Mouse (Mus musculus): ENCODE measurements around the gene Notch3. TPM values are rescaled to one million over a fixed set of nuclear protein-coding genes. Genes with fewer than 3 reads are reported as not detected.
A peak's percentile ranks its signal among the peaks of the same experiment; 100 is the strongest.

The Notch3 gene
- total and polyA plus RNA-seq, 3 experiments = 0.08 to 0.50 TPM; not detected in 1

DNA sequence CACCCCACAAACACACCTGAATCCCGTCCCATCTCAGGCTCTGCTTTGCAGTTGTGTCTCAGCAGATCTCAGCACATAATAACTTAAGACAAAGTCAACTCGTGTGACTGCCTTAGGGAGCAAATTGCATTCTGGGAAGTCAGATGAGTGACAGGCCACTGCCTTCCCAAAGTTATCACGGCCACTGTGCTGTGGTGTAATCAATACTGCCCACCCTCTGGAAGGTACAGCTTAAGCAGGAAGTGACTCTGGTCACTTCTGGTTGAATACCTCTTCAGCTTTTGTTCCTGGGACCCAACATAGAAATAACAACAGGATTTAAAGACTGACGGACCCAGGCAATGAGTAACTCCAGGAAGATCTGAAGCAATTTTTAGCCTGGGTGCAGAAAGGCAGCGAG, 58.8 kb downstream of the Notch3 start:
- no peak overlapping the region for H3K4me3 ChIP-seq (ENCODE audit: control insufficient read depth in 1 of 2, insufficient read depth in 1 of 2, low read depth in 2 of 2, low read length in 2 of 2)

DNA sequence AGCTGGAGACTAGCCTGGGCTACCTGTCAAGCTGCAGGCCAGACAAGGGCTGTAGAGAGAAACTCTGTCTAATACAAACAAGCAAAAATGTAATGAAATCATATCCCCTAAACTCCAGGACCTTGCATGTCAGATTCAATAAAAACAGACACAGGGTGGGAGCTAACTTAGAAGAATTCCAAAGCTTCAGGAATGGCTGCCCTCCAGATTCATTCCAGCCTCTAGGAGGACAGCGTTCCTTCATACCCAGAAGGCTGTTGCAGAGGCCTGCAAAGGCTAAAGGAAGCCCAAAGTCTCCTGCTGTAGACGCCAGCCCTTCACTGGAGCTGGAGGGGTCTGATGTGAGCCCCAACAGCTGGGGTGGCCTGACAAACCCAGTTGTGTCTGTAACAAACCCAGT, 60.3 kb downstream of the Notch3 start:
- Histone ChIP-seq H3K27me3 (ENCODE audit: control insufficient read depth in 1 of 2, insufficient read depth in 2 of 2, low read length in 2 of 2) (no peaks in the 10 kb centered on the region), H3K36me3 (ENCODE audit: control insufficient read depth in 1 of 2, insufficient read depth in 2 of 2, low read length in 2 of 2) (peaks cover 0 to 36% of the 10 kb centered on the region in 2 experiments; a peak in 2 of 4 replicates), H3K79me2 (ENCODE audit: control insufficient read depth, insufficient read depth, low read length, poor library complexity) (no peaks in the 10 kb centered on the region), H3K9me3 (replicated peaks; ENCODE audit: insufficient read depth, low read length) (no peaks in the 10 kb centered on the region), H3K4me1 (ENCODE audit: control insufficient read depth in 1 of 2, insufficient read depth in 2 of 2, low read length in 2 of 2) (peaks cover 8 to 42% of the 10 kb centered on the region in 2 experiments; a peak in 3 of 4 replicates), H3K27ac (ENCODE audit: control insufficient read depth, low read depth, low read length) (no peak overlapping the region), H3K9ac (ENCODE audit: control insufficient read depth, low read depth, low read length, poor library complexity, severe bottlenecking) (no peak overlapping the region), H3K4me3 (ENCODE audit: control insufficient read depth in 1 of 2, insufficient read depth in 1 of 2, low read depth in 2 of 2, low read length in 2 of 2) (no peak overlapping the region)
- TF ChIP-seq ZMIZ1 (IDR thresholded peaks at IDR 0.05; ENCODE audit: low read depth, low read length) = no peak
- TF ChIP-seq RAD21 (IDR thresholded peaks at IDR 0.05; ENCODE audit: low read depth, low read length) = no peak
- TF ChIP-seq BHLHE40 (IDR thresholded peaks at IDR 0.05; ENCODE audit: borderline replicate concordance, low read depth, low read length) = no peak
- DNase-seq (ENCODE audit: low read depth, low spot score) = no peak

More for the DNA sequence above, 58.8 kb downstream of the Notch3 start:
- Histone ChIP-seq H3K27me3 (ENCODE audit: control insufficient read depth in 1 of 2, insufficient read depth in 2 of 2, low read length in 2 of 2) (no peaks in the 10 kb centered on the region), H3K36me3 (ENCODE audit: control insufficient read depth in 1 of 2, insufficient read depth in 2 of 2, low read length in 2 of 2) (peaks cover 0 to 41% of the 10 kb centered on the region in 2 experiments; a peak in 2 of 4 replicates), H3K27ac (ENCODE audit: control insufficient read depth, low read depth, low read length) (peak overlapping the region; percentile 95), H3K79me2 (ENCODE audit: control insufficient read depth, insufficient read depth, low read length, poor library complexity) (peaks cover 1% of the 10 kb centered on the region; the same call in 1 of the 2 replicates), H3K9me3 (replicated peaks; ENCODE audit: insufficient read depth, low read length) (no peaks in the 10 kb centered on the region), H3K9ac (ENCODE audit: control insufficient read depth, low read depth, low read length, poor library complexity, severe bottlenecking) (peak overlapping the region; percentile 48), H3K4me1 (ENCODE audit: control insufficient read depth in 1 of 2, insufficient read depth in 2 of 2, low read length in 2 of 2) (peaks cover 8 to 46% of the 10 kb centered on the region in 2 experiments; a peak in 3 of 4 replicates)
- TF ChIP-seq POLR2AphosphoS2 (IDR thresholded peaks at IDR 0.05; ENCODE audit: low read length) (no peak), KAT2A (conservative IDR thresholded peaks at IDR 0.05; ENCODE audit: low read depth, low read length) (no peak), EP300 (IDR thresholded peaks at IDR 0.05; ENCODE audit: low read depth in 1 of 2, low read length in 2 of 2) (no peak), ZNF384 (IDR thresholded peaks at IDR 0.05; ENCODE audit: low read depth, low read length) (no peak), RAD21 (IDR thresholded peaks at IDR 0.05; ENCODE audit: low read depth, low read length) (no peak), CHD2 (IDR thresholded peaks at IDR 0.05; ENCODE audit: low read length) (no peak)
- peak; percentile 44 for DNase-seq (ENCODE audit: low read depth, low spot score)

DNA sequence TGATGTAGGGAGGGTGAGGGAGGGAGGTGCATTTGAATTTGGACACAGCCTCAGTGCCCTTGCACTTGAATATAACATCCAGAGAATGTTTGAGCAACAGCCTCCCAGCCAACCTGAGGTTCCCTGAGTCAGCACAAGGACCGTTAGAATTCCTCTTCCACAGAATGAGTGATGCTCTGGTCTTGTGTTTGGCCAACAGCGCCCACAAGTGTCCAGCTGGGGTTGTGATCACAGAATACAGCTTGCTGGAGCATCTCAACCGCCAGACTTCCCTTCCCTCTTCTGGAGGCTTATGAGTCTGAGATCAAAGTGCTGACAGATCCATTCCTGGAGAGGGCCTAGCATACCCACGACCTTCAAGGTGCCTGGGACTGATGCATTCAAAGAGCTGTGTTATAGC, 63.6 kb downstream of the Notch3 start:
- Histone ChIP-seq H3K4me3 (ENCODE audit: control insufficient read depth in 1 of 2, insufficient read depth in 1 of 2, low read depth in 2 of 2, low read length in 2 of 2) (no peak overlapping the region), H3K27me3 (ENCODE audit: control insufficient read depth in 1 of 2, insufficient read depth in 2 of 2, low read length in 2 of 2) (no peaks in the 10 kb centered on the region), H3K36me3 (ENCODE audit: control insufficient read depth in 1 of 2, insufficient read depth in 2 of 2, low read length in 2 of 2) (peaks cover 0 to 8% of the 10 kb centered on the region in 2 experiments; a peak in 2 of 4 replicates), H3K9ac (ENCODE audit: control insufficient read depth, low read depth, low read length, poor library complexity, severe bottlenecking) (no peak overlapping the region), H3K4me1 (ENCODE audit: control insufficient read depth in 1 of 2, insufficient read depth in 2 of 2, low read length in 2 of 2) (peaks cover 2 to 9% of the 10 kb centered on the region in 2 experiments; a peak in 3 of 4 replicates), H3K9me3 (replicated peaks; ENCODE audit: insufficient read depth, low read length) (no peaks in the 10 kb centered on the region), H3K27ac (ENCODE audit: control insufficient read depth, low read depth, low read length) (no peak overlapping the region), H3K79me2 (ENCODE audit: control insufficient read depth, insufficient read depth, low read length, poor library complexity) (no peaks in the 10 kb centered on the region)
- DNase-seq (ENCODE audit: low read depth, low spot score) = no peak
- TF ChIP-seq RCOR1 (IDR thresholded peaks at IDR 0.05; ENCODE audit: low read depth, low read length) (no peak), ZKSCAN1 (IDR thresholded peaks at IDR 0.05; ENCODE audit: low read depth, low read length) (no peak), USF1 (IDR thresholded peaks at IDR 0.05; ENCODE audit: low read depth, low read length) (no peak), ZC3H11A (IDR thresholded peaks at IDR 0.05; ENCODE audit: low read depth, low read length) (0 out of 2 replicates have a peak, but pooled peaks have one; percentile 6), ETS1 (IDR thresholded peaks at IDR 0.05; ENCODE audit: low read depth, low read length) (no peak), RAD21 (IDR thresholded peaks at IDR 0.05; ENCODE audit: low read depth, low read length) (peak; percentile 29), GABPA (IDR thresholded peaks at IDR 0.05; ENCODE audit: low read depth, low read length) (no peak), ZMIZ1 (IDR thresholded peaks at IDR 0.05; ENCODE audit: low read depth, low read length) (no peak), POLR2AphosphoS2 (IDR thresholded peaks at IDR 0.05; ENCODE audit: low read length) (no peak), MEF2A (IDR thresholded peaks at IDR 0.05; ENCODE audit: extremely low read depth, insufficient replicate concordance, low read depth, low read length, poor library complexity, severe bottlenecking) (no peak), NRF1 (IDR thresholded peaks at IDR 0.05; ENCODE audit: insufficient read depth, low read depth, low read length, poor library complexity, severe bottlenecking) (no peak), E2F4 (IDR thresholded peaks at IDR 0.05; ENCODE audit: borderline replicate concordance, low read depth, low read length) (no peak), SMC3 (IDR thresholded peaks at IDR 0.05; ENCODE audit: low read depth, low read length) (0 out of 2 replicates have a peak, but pooled peaks have one; percentile 19), USF2 (IDR thresholded peaks at IDR 0.05; ENCODE audit: borderline replicate concordance in 1 of 2, insufficient read depth in 1 of 2, low read depth in 1 of 2, low read length in 2 of 2) (no peak), CTCF (IDR thresholded peaks at IDR 0.05 in 2 of 3, conservative IDR thresholded peaks at IDR 0.05 in 1 of 3; ENCODE audit: control insufficient read depth in 1 of 3, insufficient read depth in 1 of 3, low read depth in 2 of 3, low read length in 3 of 3, poor library complexity in 1 of 3, severe bottlenecking in 1 of 3) (peak in 2 of 3 experiments; percentile 46 to 48; a peak in 5 of 6 replicates), UBTF (IDR thresholded peaks at IDR 0.05; ENCODE audit: borderline replicate concordance, insufficient read depth, low read depth, low read length) (no peak), EP300 (IDR thresholded peaks at IDR 0.05; ENCODE audit: low read depth in 1 of 2, low read length in 2 of 2) (no peak), BHLHE40 (IDR thresholded peaks at IDR 0.05; ENCODE audit: borderline replicate concordance, low read depth, low read length) (no peak), GATA1 (IDR thresholded peaks at IDR 0.05; ENCODE audit: low read depth, low read length) (no peak), SIN3A (IDR thresholded peaks at IDR 0.05; ENCODE audit: low read length) (no peak), KAT2A (conservative IDR thresholded peaks at IDR 0.05; ENCODE audit: low read depth, low read length) (no peak)

Measured in MEL (cell line).